Mouse (Mus musculus) neural tube, embryonic 11.5 days (tissue): ENCODE measurements around the gene Hivep2. TPM values are rescaled to one million over a fixed set of nuclear protein-coding genes. Genes with fewer than 3 reads are reported as not detected.

Experiments used
- ATAC-seq: fragments of 200-750 bp; cut with Nextera tagmentation; 2 replicates; pipeline ENCODE4 v1.8.0; 2017; ENCODE audit warnings: moderate number of reproducible peaks, mild to moderate bottlenecking, moderate TSS enrichment, moderate library complexity; ENCODE audit not compliant: insufficient read depth, low FRiP score, low TSS enrichment
- DNase-seq: peaks from one replicate; pipeline ENCODE4 v3.0.0-alpha.2; 2015; ENCODE audit warnings: low spot score
- H3K27ac ChIP-seq: fragments of 300-500 bp; sonication (generic); 2 replicates; pipeline ENCODE4 v1.5.1; 2014; ENCODE audit warnings: low read depth, mild to moderate bottlenecking, low read length
- H3K27me3 ChIP-seq: fragments of 300-500 bp; sonication (generic); 2 replicates; pipeline ENCODE4 v1.6.1; 2014; ENCODE audit warnings: mild to moderate bottlenecking, low read length, mixed read lengths; ENCODE audit not compliant: control insufficient read depth, insufficient read depth
- H3K36me3 ChIP-seq: fragments of 300-500 bp; sonication (generic); 2 replicates; pipeline ENCODE4 v1.6.1; 2014; ENCODE audit warnings: mild to moderate bottlenecking, low read length, moderate library complexity, mixed read lengths; ENCODE audit not compliant: control insufficient read depth, insufficient read depth
- H3K4me1 ChIP-seq: fragments of 300-500 bp; sonication (generic); 2 replicates; pipeline ENCODE4 v1.6.1; 2014; ENCODE audit warnings: low read length, mixed read lengths; ENCODE audit not compliant: control insufficient read depth, insufficient read depth
- H3K4me2 ChIP-seq: fragments of 300-500 bp; sonication (generic); 2 replicates; pipeline ENCODE4 v1.6.1; 2014; ENCODE audit warnings: low read depth, mild to moderate bottlenecking, moderate library complexity
- H3K4me3 ChIP-seq: fragments of 300-500 bp; sonication (generic); 2 replicates; pipeline ENCODE4 v1.5.1; 2014; ENCODE audit warnings: low read depth, low read length
- H3K9ac ChIP-seq: fragments of 300-500 bp; sonication (generic); 2 replicates; pipeline ENCODE4 v1.6.1; 2014; ENCODE audit warnings: mild to moderate bottlenecking, low read length
- H3K9me3 ChIP-seq: fragments of 300-500 bp; sonication (generic); 2 replicates; pipeline ENCODE4 v1.6.1; 2016; ENCODE audit warnings: low read length; ENCODE audit not compliant: control insufficient read depth
- WGBS: fragments of 180-500 bp; shearing (Covaris S2); extraction: QIAGEN DNeasy Blood & Tissue Kit; methylation state at CpG from one replicate; pipeline ENCODE4 v1.1.7; 2014; 5-methylcytosine and 5-hydroxymethylcytosine counted together
- polyA plus RNA-seq: library from polyadenylated mRNA; unstranded; fragments of >200 nt; fragmentation: Nextera tagmentation; extraction: Ambion mirVana; gene quantifications from 2 replicates; pipeline ENCODE4 v1.2.1, GENCODE M21; 2014

Hivep2 gene
- polyA plus RNA-seq, 1 experiment from 2014 or later = 7.4 TPM

GRCm38 (mm10) chr10:14197261-14197660 lies 231.4 kb downstream of the Hivep2 start:
- H3K9ac ChIP-seq = no peak overlapping the region
- H3K36me3 ChIP-seq = no peaks in the 10 kb centered on the region
- no peaks in the 10 kb centered on the region for H3K9me3 ChIP-seq
- ATAC-seq (no peak), DNase-seq (no peak)
- H3K4me3 ChIP-seq = no peak overlapping the region
- no peaks in the 10 kb centered on the region for H3K27me3 ChIP-seq
- 79% methylated on average over 6 of the region's 6 CpGs for WGBS
- H3K27ac ChIP-seq = no peak overlapping the region
- no peak overlapping the region for H3K4me2 ChIP-seq
- 0 out of 2 replicates have a peak, but pooled peaks cover 3% of the 10 kb centered on the region for H3K4me1 ChIP-seq

- WGBS = 87% methylated on average over 7 of the region's 7 CpGs
Measured at GRCm38 (mm10) chr10:14199332-14199731, 233.5 kb downstream of the Hivep2 start.

GRCm38 (mm10) chr10:14200310-14200709 lies 234.4 kb downstream of the Hivep2 start:
- Histone ChIP-seq H3K9me3 (no peaks in the 10 kb centered on the region), H3K4me1 (no peaks in the 10 kb centered on the region), H3K27ac (no peak overlapping the region), H3K9ac (no peak overlapping the region), H3K27me3 (no peaks in the 10 kb centered on the region), H3K36me3 (no peaks in the 10 kb centered on the region), H3K4me2 (no peak overlapping the region), H3K4me3 (no peak overlapping the region)
- 8% methylated on average over 2 of the region's 2 CpGs for WGBS
- ATAC-seq (peak; percentile 60), DNase-seq (peak; percentile 61)

More at GRCm38 (mm10) chr10:14199332-14199731, 233.5 kb downstream of the Hivep2 start:
- Histone ChIP-seq H3K9ac (no peak overlapping the region), H3K27ac (no peak overlapping the region), H3K4me1 (no peaks in the 10 kb centered on the region), H3K4me2 (no peak overlapping the region), H3K27me3 (no peaks in the 10 kb centered on the region), H3K9me3 (no peaks in the 10 kb centered on the region), H3K36me3 (no peaks in the 10 kb centered on the region), H3K4me3 (no peak overlapping the region)
- ATAC-seq (no peak), DNase-seq (no peak)

Other genes starting within 250 kb of the Hivep2 start
- 35.4 and 44.1 TPM in 2 replicates for gene Aig1, start 97.1 kb upstream of the Hivep2 start, polyA plus RNA-seq